ENCODE assay signal across 23 mouse cellular contexts in genomic region chr7:49933386-49934115, GRCm38 (mm10). TPM values are rescaled to one million over a fixed set of nuclear protein-coding genes. Genes with fewer than 3 reads are reported as not detected.
"Had no signal": no experiment of that assay in that cellular context is flagged by ENCODE, and none has a peak within 500 bp of the region (broad histone marks: within the 10 kb centered on the region; RNA-seq: fewer than 3 reads in every experiment).

No protein-coding gene starts in this region.

RNA-seq across cellular contexts. Expression of gene Slc6a5, which starts 23.6 kb away (rescaled TPM):
- total RNA-seq: left cerebral cortex, postnatal 4 days; liver, adult 2 months; megakaryocyte progenitor cell, adult 5-6 weeks; megakaryocyte, adult 5-6 weeks; megakaryocyte-erythroid progenitor cell, adult 5-6 weeks; monocyte, adult 5-6 weeks had no signal
- polyA plus RNA-seq: limb, embryonic 10.5 days; limb, embryonic 11.5 days; limb, embryonic 12.5 days; liver, adult 2 months; liver, embryonic 11.5 days; liver, embryonic 12.5 days; liver, embryonic 13.5 days; liver, embryonic 15.5 days; liver, embryonic 16.5 days; liver, postnatal 0 days; lung, adult 2 months; lung, embryonic 14.5 days; lung, embryonic 16.5 days; lung, postnatal 0 days; macrophage; midbrain, embryonic 10.5 days; midbrain, embryonic 11.5 days; myocyte had no signal

RNA-seq across cellular contexts. Expression of gene Nell1, which starts 41.1 kb away (rescaled TPM):
- total RNA-seq: liver, adult 2 months; megakaryocyte progenitor cell, adult 5-6 weeks; megakaryocyte, adult 5-6 weeks; megakaryocyte-erythroid progenitor cell, adult 5-6 weeks; monocyte, adult 5-6 weeks had no signal
- polyA plus RNA-seq: liver, adult 2 months; liver, postnatal 0 days; macrophage; myocyte had no signal
